Mouse (Mus musculus): Measurements from ENCODE around the gene Hist4h4. TPM values are rescaled to one million over a fixed set of nuclear protein-coding genes. Genes with fewer than 3 reads are reported as not detected.
A peak's percentile ranks its signal among the peaks of the same experiment; 100 is the strongest.
"Not testable (repeated sequence)": the region's sequence is repeated elsewhere in the genome, so short reads cannot be mapped to it uniquely, and the experiment has no call there.

Hist4h4 gene
- total RNA-seq, 1 experiment from 2014 or later = 24.8 TPM

DNA sequence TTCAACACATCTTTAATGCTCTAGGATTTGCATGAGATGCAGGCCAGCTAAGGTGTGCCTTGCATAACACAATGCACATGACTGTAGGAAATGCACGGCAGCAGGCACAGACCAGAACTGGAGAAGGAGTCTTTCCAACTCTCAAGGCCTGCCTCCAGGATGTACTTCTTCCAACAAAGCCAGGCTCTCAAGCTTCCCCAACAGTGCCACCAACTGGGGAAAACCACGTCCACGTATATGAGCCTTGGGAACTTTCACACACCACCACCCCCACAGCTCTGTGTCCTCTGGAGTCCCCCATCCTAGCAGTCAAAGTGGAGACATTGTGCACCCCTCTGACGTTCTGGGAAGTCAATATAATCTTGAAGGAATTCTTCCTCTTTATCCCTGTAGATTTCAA lies 8.9 kb upstream of the Hist4h4 start:
- peak; percentile 57 for DNase-seq

DNA sequence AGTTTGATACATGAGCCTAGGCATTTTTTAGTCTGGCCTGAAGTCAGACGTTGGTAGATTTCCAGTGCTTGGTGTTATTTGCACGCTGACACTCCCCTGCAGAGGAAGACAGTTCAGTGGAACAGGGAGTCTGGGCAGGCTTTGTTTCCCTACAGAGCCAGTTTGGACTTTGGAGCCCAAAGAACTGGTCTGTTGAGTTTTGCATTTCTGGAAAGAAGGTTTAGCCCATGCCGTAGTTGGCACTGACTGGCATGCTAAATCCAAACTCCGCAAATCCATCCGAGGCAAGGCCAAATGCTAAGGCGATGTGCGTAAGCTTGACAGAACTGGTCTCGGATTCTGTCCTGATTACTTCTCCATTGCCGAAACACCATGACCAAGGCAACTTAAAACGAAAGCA lies 7.0 kb upstream of the Hist4h4 start:
- DNase-seq = no peak

DNA sequence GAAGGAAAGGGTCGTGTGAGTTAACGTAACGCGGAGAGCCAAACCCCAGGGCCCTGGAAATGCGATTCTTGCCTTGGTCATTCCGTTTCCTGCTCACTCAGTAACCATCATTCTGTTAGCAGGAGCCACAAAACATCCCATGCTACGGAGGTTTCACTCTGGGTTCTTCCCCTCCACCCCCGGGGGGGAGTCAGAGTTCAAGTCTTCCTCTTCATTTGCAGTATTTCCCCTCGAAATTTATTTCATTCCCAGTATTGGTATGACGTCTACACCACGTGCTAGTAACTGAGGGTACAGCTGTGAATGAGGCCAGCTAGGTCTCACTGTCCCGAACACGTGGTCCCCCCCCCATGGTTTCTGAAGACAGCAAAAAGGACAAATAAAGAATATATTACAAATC lies 5.5 kb upstream of the Hist4h4 start:
- no peak for DNase-seq

DNA sequence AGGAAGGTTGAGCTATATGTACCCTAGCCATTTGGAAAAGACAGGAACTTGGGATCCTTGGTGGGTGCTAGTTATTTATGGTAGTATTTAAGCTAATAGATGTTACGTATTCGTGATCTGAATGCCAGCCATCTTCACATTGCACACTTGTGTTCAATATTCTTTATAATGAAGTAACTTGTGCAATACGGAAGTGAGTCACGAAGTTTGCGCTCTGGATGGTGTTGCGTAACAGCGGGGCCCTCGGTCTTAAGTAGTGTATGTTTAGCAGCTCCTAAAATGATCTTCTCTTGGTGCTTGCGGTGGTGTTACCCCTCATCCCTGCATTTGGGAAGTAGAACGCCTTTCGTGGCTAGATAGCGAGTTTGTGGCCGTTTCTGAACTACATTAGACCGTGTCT lies 4.9 kb upstream of the Hist4h4 start:
- DNase-seq = peak; percentile 74

DNA sequence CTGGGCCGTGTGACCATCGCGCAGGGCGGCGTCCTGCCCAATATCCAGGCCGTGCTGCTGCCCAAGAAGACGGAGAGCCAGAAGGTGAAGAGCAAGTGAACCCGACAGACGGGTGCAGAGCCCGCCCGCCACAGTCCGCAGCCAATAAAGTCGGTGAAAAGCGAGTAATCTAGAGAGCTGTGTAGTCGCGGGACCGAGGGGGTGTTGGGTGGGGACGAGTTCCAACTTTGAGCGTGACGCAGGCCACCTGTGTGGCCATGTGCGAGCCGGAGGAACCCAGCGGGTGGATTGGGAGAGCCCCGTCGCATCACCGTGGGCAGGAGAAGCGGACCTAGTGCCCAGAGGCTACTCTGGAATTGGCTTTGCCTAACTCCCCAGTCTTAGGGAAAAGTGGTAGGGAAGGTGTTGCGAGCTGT lies 4.4 kb upstream of the Hist4h4 start:
- DNase-seq = peak; percentile 63

DNA sequence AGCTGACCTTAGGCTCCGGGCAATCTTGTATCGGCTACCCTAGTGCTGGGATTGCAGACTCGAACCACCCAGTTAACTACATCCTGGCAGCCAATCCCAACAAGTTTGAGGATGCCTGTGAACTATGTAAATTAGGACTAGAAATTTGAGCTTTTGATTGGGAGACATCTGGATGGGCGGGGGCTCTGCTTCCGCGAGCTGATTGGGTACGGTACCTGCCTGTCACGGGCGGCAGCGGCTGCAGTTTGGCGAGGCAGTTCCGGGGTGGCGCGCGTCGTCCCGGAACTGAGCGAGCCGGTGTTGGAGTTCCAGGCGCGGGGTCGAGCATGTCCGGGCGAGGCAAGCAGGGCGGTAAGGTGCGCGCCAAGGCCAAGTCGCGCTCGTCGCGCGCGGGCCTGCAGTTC lies 3.8 kb upstream of the Hist4h4 start, which contains the start of gene H2afj:
Gene H2afj, plus strand, starts transcription at position 231 of the 404 bp plus-strand sequence.
- DNase-seq = peak; percentile 99

DNA sequence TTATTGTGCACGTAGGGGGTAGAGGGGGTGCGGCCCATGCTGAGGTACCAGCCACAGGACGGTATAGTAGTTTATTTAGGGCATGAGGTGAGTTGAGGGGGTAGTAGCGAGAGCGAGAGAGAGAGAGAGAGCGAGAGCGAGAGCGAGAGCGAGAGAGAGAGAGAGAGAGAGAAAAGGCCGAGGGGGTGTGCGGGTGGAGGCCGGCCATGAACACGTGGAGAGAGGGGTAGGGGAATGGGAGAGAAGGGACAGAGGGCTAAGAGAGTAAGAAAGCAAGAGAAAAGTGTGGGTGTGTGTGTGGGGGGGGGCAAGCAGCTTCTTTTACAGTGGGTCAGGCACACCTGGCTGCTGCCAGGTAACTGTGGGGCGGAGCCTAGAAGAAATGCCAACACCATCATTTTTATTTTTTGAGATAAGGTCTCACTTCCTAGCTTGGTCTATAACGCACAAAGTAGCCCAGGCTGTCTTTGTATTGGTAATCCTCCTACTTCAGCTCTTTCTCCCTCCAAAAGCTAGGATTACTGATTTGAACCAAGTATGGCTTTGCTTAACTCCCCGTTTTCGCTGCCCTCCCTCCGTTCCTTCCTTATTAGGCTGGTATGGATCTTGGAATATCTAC lies 3.3 kb upstream of the Hist4h4 start:
- no peak for DNase-seq

DNA sequence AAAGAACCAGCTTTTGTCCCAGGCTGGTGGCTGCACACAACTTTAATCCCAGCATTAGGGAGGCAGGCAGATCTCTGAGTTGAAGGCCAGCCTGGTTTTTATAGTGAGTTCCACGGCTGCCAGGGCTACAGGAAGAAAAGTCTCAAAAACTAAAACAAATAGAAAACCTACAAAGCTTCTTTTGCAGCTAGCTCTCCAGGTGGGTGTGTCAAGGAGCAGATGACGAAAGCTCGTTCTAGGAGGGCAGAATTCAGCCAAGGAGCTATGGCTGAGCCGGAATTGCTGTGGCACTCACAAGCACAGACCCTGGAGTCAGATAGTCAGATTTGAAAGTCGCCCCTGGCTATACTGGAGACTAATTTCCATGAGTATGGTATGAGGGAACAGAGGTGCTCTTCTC lies 2.6 kb upstream of the Hist4h4 start:
- no peak for DNase-seq

DNA sequence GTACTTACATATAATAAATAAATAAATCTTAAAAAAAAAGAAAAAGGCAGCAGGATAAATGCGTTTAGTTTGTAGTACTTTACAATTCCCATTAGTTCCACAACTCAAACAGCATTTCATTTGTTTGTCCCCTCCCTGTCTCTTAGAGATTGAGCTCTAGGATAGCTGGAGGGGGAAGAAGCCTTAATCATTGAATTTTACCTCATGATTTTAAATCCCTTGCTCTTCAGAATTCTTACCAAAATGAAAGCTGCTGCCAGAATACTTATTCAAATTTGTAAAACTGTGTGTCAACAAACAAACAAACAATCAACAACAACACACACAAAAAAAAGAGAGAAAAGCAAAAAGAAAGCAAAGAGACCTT lies 1.2 kb upstream of the Hist4h4 start:
- no peak for DNase-seq

DNA sequence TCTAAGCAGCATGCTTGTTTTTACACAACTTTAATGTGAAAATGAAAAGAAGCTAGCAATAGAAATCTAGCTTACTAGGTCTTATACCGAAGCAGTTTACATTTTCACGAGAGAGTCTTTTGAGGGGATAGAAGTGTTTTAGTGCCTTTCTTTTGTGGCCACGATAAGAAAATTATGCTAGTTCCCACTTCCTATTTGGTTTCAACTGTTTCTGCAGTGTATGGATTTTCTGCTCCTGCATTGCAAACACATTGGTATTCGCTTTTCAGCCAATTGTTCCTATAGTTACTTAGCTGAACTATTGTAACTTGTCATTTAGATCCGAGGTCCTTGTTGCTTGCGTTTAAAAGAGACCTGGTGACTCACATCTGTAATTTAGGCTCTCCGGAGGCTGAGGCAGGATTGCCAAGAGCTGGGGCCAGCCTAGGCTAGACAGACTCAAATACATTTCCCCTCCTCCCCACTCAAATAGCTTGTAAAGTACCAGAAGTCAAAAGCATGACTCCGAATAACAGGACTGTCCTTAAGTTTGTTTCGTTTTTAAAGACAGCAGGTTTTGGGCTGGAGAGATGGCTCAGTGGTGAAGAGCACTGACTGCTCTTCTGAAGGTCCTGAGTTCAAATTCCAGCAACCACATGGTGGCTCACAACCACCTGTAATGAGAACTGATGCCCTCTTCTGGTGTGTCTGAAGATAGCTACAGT lies 642 bp upstream of the Hist4h4 start:
- no peak for DNase-seq

DNA sequence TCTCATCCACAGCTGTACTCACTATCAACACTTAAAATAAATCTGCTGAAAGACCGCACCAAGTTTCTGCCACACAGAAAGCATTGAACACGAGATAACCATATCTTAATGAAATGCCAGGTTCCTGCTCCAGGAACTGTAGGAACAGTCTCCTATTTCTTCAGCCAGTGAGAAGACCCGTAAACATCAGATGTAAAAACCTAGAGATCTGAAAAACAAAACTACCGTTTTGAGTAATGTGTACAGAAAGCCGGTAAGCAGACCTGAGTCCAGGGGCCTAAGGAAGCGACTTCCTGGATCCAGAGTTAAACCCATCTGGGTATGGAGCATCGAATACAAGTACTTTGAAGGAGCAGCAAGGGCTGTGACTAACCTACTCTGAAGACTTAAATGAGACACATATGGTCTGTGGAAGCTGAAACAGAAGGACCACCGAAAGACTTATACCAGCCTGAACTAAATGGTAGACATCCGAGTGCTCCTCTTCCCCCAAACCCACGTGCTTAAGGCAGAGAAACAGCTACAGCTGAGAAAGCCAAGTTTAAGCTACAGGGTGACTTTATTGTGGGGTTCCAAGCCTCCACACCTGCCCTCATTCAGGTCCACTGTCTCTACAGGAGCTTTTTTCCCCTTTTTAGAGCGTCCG lies 999 bp downstream of the Hist4h4 start:
- no peak for DNase-seq

DNA sequence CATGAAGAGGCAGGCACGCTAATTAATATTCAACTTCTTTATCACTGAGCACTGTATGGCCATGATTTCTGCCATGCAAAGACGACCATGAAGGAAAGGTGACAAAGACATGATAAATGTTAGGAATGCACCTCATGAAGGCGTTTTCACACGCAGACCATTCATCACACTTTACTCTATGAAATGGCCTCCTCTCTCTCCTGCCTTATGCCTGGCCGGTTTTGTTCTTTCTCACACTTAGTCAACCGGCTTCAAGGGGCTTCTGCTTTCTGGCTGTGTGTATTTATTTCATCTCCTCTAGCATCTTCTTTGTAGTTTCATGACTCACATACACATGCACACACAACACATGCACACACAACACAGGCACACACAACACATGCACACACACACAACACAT lies 2.9 kb downstream of the Hist4h4 start:
- no peak for DNase-seq

DNA sequence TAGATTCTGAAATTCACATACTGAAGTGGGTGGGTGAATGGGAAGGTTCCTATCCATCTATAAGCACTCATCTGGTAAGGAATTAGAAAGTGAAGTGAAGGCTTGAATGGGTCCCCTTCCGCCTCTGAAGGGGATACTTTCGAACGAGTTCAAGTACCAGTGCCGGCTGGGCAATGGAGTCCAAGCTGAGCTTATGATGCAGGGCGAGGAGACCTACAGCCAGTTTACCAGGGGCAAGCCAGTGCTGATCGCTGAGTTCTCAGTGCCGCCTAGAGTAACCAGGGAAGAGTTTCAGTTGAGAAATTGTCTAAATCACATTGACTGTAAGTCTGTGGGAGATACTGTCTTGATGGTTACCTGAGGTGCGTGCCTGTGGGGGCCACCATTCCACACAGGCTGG lies 3.5 kb downstream of the Hist4h4 start:
- DNase-seq = no peak

DNA sequence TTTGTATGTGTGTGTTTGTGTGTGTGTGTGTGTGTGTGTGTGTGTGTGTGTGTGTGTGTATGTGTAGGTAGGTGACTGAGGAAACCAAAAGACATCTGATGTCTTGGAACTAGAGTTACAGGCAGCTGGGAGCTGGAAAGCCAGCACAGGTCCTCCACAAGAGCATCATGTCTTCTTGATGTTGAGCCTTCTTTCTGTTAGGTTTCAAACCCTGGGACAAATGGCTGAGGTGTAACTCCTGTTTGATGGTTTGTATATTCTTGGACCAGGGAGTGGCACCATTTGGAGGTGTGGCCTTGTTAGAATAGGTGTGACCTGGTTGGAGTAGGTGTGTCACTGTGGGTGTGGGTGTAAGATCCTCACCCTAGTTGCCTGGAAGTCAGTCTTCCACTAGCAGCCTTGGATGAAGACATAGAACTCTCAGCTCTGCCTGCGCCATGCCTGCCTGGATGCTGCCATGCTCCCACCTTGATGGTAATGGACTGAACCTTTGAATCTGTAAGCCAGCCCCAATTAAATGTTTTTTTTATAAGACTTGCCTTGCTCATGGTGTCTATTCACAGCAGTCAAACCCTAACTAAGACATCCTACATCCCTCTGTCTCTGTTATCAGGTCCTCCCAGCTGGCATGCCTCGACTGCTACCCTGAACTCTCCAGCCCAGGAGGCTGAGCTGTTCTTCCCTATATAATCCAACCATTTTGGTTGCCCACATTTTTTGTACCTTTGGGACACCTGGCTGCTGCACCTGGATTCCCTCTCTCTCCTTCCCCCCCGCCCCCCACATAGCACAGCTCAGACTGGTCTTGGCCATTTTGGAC lies 6.1 kb downstream of the Hist4h4 start:
- DNase-seq = not testable (repeated sequence)

DNA sequence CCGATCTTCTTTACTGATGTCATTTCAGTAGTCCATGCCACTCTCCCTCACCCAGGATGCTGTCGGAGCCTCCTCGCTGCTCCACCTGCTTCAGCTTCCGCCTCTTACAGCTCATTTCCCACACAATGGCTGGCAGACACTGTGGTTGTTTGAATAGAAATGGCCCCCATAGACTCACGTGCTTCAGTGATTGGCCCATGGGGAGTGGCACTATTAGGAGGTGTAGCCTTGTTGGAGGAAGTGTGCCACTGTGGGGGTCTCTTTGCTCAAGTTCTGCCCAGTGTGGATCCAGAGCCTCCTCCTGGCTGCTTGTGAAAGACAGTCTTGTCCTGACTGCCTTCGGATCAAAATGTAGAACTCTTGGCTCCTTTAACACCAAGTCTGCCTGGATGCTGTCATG lies 8.4 kb downstream of the Hist4h4 start:
- no peak for DNase-seq

DNA sequence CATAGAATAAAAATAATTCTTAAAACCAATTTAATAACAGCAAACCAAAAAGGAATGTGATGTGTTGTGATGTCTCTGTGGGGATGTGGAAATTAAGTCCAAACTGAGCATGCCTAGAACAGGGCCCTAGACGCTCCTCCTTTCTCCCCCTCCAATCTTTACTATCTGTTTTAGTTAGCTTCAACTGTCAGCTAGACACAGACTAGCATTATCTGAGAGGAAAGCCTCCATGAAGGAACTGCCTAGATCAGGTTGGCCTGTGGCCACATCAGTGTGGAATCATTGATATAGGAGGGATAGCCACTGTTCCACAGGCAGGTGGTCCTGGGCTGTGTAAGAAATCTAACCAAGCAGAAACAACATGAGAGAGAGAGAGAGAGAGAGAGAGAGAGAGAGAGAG lies 9.1 kb downstream of the Hist4h4 start:
- DNase-seq = no peak

DNA sequence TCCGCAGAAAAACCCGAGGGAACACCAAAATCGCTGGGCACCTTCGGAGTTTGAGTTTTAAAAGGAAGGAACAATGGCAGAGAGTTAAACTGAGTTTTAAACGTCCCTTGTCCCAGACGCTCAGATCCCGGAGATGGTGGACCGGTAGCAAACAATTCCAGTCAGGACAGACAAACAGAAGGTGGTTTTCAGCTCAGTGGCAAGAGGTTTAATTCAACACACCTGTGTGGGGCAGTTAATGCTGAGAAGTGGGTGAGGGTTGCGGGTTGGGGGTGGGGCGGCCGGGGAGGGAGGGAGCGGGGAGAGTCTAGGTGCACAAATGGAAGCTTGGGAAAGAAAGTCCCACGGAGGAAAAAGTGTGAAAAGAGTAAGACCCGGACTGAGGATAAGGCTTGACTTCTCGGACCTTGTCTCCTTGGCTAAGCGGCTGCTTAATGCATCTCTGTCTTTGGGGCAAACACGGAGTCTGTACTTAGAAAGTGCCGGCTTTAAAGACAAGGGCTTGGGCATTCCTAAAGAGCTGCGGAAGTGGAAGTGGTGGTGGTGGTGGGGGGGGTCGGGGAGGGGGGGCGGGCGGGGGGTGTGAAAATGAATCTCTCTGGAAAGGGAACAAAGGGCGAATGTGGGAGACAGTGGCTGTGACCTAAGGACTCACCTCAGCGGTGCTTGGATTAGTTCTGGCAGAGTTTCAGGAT lies 10.2 kb downstream of the Hist4h4 start:
- no peak for DNase-seq

DNA sequence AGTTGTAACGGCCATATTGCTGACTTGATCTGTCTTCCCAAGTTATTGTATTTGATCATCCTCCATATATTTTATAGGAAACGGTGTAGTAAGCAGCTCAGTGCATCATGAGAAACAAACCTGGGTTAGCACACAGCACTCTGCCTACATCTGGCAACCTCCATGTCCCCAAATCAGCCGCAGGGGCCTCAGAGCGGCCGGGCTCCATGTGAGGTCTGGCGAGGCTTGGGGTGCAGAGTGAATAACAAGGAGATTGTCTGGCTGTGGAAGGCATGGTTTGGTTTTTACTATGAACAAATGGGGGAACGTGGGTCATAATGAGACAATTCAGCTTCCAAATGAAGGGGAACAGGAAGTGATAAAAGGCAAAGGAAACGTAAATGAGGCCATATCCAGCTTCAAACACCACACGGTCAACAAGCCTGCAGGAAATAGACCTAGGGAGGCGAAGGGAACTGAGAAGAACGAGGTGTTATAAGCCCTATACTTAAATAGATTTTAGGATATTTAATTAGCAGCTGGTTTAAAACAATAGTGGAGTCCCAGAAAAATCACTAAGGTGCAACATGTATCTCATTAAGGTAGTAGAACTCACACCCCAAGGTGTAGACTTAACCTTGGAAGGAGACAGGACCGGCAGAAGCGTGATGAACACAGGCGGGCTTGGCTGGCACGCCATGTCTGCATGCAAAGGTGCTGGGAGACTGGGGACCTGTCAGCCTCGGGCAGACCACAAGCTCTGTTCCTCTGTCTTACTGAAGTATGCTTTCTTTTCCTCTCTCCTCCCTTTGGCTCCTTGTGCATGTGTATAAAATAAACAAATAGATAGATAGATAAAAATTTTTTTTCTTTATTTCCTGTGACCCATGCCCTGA lies 11.1 kb downstream of the Hist4h4 start:
- DNase-seq = no peak

DNA sequence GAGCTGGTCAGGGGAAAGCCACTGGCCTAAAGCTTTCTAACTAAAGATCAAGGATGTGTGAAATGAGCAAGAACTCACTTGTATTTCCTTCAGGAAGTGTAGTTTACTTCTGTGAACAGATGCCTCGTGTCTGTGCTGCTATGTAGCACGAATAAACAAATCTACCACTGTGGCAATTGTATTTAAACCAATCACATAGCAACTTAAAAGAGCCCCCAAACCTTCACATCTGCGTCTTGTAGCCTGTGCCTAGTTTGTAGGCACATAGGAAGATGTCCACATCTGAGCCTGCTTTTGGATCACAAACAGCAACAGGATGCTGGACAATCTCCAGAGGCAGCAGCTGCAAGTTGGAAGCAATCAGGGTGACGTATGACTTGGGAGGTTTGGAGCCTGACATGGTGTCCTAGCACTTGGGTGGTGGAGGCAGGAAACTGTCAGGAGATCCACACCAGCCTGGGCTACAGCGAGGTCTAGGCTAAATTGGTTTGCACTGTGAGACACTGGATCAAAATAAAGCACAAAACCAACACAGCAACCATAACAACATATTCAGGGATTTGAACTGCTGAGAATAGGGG lies 14.7 kb downstream of the Hist4h4 start:
- no peak for DNase-seq

DNA sequence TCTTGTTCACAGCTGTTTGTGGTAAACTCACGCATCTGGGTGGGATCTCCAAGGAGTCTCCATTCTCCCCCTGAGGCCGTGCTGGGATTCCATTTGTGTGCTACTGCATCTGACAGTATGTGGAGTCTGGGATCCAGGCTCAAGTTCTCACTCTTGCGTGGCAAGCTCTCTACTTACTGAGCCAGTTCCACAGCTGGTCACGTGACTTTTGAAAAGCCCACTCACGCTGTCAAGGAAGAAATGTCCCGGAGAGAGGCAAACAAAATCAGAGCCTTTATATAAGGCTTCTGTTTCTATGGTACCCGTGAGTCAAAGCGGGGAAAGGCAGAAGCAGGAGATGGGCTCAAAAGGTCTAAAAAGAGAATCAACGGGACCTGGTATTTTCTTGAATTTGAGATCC lies 21.5 kb downstream of the Hist4h4 start:
- no peak for DNase-seq

DNA sequence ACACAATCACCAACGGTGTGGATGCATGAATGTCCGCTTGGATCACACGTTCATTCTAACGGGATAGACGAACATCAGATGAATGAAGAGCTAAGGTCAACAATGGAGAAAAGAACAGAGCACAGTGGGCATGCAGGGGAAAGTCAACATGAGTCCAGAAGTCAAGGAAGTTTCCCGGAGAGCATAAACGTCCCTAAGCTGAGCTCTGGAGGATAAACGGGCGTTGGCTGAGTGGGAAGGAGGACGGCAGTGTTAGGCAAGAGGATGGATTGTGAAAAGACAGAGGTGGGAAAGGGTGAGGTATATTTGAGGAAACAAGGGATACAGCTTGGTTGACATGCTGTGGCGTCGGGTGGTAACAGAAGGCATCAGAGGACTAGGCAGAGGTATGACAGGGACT lies 22.1 kb downstream of the Hist4h4 start:
- no peak for DNase-seq

Measured in adrenal gland, postnatal 14 days (tissue).